Mouse (Mus musculus): ENCODE results near the gene Gm9903.

DNA sequence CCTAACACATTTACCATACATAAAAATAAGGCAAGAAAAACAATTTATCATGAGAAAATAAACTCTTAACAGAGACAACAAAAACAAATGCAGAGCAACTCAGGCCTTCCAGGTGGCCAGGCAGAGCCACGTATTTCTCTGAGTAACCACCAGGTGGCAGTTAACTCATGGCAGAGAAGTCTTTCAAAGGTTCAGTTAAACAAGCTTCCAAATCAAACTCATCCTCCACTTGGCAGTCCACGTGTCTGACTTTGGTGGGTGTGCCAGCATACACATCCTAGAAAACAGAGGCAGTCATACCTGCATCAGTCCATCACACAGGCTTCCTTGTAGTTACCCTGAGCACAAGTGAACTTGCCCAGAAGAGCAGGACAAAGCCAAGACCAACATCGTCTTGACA is 10.9 kb downstream of the Gm9903 start:
- TF ChIP-seq MYOD1 (IDR thresholded peaks at IDR 0.05; ENCODE audit: control insufficient read depth, insufficient read length, low read depth) (no peak), MAX (IDR thresholded peaks at IDR 0.05) (no peak), CTCF (IDR thresholded peaks at IDR 0.05; ENCODE audit: control insufficient read depth, insufficient read depth, insufficient read length) (no peak), CEBPB (IDR thresholded peaks at IDR 0.05; ENCODE audit: low read depth) (no peak), USF1 (IDR thresholded peaks at IDR 0.05; ENCODE audit: low read depth) (no peak)

All from C2C12 (cell line).